Mouse (Mus musculus): ENCODE data around the gene Cd302.

DNA sequence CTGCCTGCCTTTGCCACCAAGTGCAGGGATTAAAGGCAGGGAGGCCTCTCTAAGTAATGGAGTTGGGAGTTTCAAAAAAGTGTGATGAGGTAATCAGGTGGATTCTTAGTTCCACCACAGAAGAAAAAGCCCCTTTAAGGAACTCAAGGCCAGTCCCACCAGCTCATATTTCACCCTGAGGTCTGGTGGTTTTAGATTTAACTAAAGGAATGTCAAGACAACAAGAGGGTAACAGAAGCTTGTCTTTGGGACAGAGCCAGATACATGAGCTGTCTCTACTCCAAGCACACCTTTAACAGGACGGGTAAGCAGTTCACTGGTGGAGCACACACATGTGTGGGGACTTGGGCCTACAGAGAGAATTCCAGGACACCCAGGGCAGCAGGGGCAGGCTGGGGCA, 16.7 kb downstream of the Cd302 start:
- TF ChIP-seq POLR2AphosphoS2 (IDR thresholded peaks at IDR 0.05; ENCODE audit: insufficient read length, low read depth), result no peak
- no peak for TF ChIP-seq POLR2A (IDR thresholded peaks at IDR 0.05; ENCODE audit: insufficient read length, low read depth)
- no peak for TF ChIP-seq MAX (IDR thresholded peaks at IDR 0.05; ENCODE audit: low read depth)
- no peak for TF ChIP-seq SRF (IDR thresholded peaks at IDR 0.05; ENCODE audit: control insufficient read depth, insufficient read length, low read depth)
